Mouse (Mus musculus) stomach, embryonic 14.5 days (tissue): Measurements from ENCODE around the gene Eno4. TPM values are rescaled to one million over a fixed set of nuclear protein-coding genes. Genes with fewer than 3 reads are reported as not detected.

Experiments used
- ATAC-seq: fragments of 200-750 bp; cut with Nextera tagmentation; 2 replicates; pipeline ENCODE4 v1.8.0; 2017; ENCODE audit warnings: low read depth, moderate TSS enrichment; ENCODE audit not compliant: insufficient number of reproducible peaks, insufficient read depth, low FRiP score
- H3K27ac ChIP-seq: fragments of 300-500 bp; sonication (generic); 2 replicates; pipeline ENCODE4 v1.5.1; 2014; ENCODE audit warnings: mild to moderate bottlenecking, low read length, moderate library complexity, mixed read lengths
- H3K27me3 ChIP-seq: fragments of 300-500 bp; sonication (generic); 2 replicates; pipeline ENCODE4 v1.6.1; 2014; ENCODE audit warnings: low read length, control low read depth, mixed read lengths; ENCODE audit not compliant: control insufficient read depth, insufficient read depth
- H3K36me3 ChIP-seq: fragments of 300-500 bp; sonication (generic); 2 replicates; pipeline ENCODE4 v1.6.1; 2014; ENCODE audit warnings: mild to moderate bottlenecking, control low read depth, low read length, moderate library complexity, mixed read lengths; ENCODE audit not compliant: control insufficient read depth, insufficient read depth
- H3K4me1 ChIP-seq: fragments of 300-500 bp; sonication (generic); 2 replicates; pipeline ENCODE4 v1.6.1; 2014; ENCODE audit warnings: low read length, control low read depth, mixed read lengths; ENCODE audit not compliant: control insufficient read depth, insufficient read depth
- H3K4me2 ChIP-seq: fragments of 300-500 bp; sonication (generic); replicated peaks from 2 replicates; pipeline ENCODE4 v1.6.1; 2014; ENCODE audit warnings: low read depth, low read length, control low read depth
- H3K4me3 ChIP-seq: fragments of 300-500 bp; sonication (generic); 2 replicates; pipeline ENCODE4 v1.5.1; 2014; ENCODE audit warnings: low read depth, low read length, control low read depth
- H3K9ac ChIP-seq: fragments of 300-500 bp; sonication (generic); replicated peaks from 2 replicates; pipeline ENCODE4 v1.6.1; 2014; ENCODE audit warnings: low read depth, mild to moderate bottlenecking, control low read depth, low read length, moderate library complexity, mixed read lengths
- H3K9me3 ChIP-seq: fragments of 300-500 bp; sonication (generic); 2 replicates; pipeline ENCODE4 v1.6.1; 2016; ENCODE audit warnings: low read depth, low read length, control low read depth; ENCODE audit not compliant: control insufficient read depth
- WGBS: fragments of 180-500 bp; shearing (Covaris S2); extraction: QIAGEN DNeasy Blood & Tissue Kit; methylation state at CpG from one replicate; pipeline ENCODE4 v1.1.7; 2014; 5-methylcytosine and 5-hydroxymethylcytosine counted together
- polyA plus RNA-seq: library from polyadenylated mRNA; unstranded; fragments of >200 nt; fragmentation: Nextera tagmentation; extraction: Ambion mirVana; gene quantifications from 2 replicates; pipeline ENCODE4 v1.2.1, GENCODE M21; 2014

Eno4 gene
- polyA plus RNA-seq, 1 experiment from 2014 or later: 0.32 TPM

DNA sequence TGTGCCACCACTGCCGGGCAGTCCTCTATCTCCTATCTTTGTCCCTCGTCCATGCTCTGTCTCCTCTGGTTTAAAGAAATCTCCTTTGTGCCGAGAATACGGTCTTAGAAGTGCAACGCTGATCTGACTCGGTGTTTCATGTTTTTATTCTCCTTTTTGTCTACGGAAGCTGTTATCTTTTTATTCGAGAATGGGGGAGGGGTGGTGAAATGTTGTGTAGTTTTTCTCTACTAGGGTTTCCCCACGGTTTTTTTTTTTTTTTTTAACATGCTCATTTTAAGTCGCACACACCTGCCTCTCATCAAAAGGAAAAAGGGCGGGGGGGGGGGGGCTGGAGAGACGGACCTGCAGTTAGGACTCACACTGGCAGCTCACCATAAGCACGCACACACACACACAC lies 9.0 kb downstream of the Eno4 start:
- no peak for ATAC-seq
- Histone ChIP-seq H3K27me3 (no peaks in the 10 kb centered on the region; the same call in 1 of the 2 replicates), H3K9ac (no peak overlapping the region), H3K4me2 (no peak overlapping the region), H3K36me3 (no peaks in the 10 kb centered on the region), H3K27ac (no peak overlapping the region), H3K4me3 (no peak overlapping the region), H3K9me3 (no peaks in the 10 kb centered on the region), H3K4me1 (no peaks in the 10 kb centered on the region)
- WGBS: 64% methylated on average over 12 of the region's 13 CpGs

DNA sequence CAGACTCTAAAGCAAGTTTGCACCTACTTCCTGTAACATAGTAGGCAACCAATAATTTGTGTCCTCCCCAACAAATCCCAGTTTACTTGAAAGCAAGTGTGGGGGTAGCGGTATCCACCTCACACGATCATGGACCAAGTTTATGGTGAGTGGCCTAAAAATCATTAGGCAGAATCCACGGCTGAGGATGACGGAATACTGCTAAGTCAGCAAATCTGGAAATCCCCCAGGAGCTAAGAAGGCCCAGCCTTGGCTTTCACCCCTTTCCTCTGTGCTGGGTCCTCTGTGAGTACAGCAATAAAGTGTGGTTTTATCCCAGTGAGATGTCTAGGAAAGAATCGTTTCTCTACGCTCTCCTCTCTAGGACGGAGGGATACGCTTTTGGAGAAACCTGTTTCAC lies 11.6 kb downstream of the Eno4 start:
- 89% methylated on average over 8 of the region's 8 CpGs for WGBS
- Histone ChIP-seq H3K27me3 (no peaks in the 10 kb centered on the region; the same call in 1 of the 2 replicates), H3K4me3 (no peak overlapping the region), H3K36me3 (no peaks in the 10 kb centered on the region), H3K27ac (no peak overlapping the region), H3K9ac (no peak overlapping the region), H3K4me1 (no peaks in the 10 kb centered on the region), H3K9me3 (no peaks in the 10 kb centered on the region), H3K4me2 (no peak overlapping the region)
- no peak for ATAC-seq

DNA sequence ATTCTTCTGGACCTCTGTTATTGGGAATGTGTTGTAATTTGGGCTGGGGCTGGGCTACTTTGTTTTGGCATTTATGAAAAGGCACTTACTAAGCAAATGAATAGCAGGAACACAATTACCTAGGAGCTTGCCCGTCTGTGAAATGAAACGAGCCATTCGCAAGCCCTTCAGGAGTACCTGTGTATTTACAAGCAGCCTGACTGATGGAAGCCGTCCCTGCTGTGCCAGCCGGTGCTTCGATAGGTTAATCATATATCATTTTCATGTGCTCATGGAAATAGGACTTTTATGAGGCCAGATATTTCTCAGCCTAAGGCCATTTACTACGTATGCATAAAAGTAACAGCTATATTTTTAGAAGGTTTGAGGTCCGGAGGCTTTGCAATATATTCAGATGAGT lies 19.8 kb downstream of the Eno4 start:
- ATAC-seq: no peak
- no peaks in the 10 kb centered on the region for H3K4me1 ChIP-seq
- H3K27me3 ChIP-seq: no peaks in the 10 kb centered on the region
- no peaks in the 10 kb centered on the region for H3K9me3 ChIP-seq
- H3K36me3 ChIP-seq: no peaks in the 10 kb centered on the region
- no peak overlapping the region for H3K9ac ChIP-seq
- H3K27ac ChIP-seq: no peak overlapping the region
- WGBS: 66% methylated on average over 8 of the region's 8 CpGs
- no peak overlapping the region for H3K4me2 ChIP-seq
- no peak overlapping the region for H3K4me3 ChIP-seq

DNA sequence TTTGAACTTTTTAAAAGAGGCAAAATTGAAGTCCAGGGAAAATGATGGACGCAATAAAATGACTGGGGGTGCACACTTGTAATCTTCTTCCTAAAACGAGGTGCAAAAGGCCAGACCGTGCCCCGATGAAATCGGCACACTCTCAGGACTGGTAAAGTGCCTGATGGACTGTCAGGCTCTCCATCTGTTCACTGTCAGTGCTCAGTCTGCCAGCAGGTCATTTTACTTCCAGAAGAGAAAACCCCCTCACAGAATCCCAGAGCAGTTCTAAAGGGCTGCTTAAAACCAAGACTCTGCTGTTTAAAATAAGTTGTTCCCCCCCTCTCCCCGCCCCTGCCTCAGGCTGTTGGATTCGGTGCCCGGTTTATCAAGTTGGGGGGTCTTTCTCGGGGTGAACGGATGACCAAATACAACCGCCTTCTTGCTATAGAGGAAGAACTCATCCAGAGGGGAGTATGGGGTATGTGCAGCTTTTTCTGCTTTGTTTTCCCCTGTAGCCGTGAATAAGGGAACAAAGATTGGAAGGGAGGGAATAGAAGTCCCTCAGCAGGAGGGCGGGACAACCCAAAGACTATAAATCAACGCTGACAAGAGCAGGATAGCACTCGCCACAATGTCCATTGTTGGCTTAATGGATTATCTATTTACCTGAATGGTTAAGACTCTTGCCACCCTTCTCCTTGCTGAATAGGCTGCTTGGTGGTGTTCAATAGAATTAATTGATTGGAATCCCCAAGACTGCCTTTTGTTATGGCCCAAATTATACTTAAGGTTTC lies 25.7 kb downstream of the Eno4 start:
- H3K27me3 ChIP-seq: no peaks in the 10 kb centered on the region
- ATAC-seq: no peak
- H3K4me2 ChIP-seq: peak overlapping the region; percentile 16
- no peaks in the 10 kb centered on the region for H3K36me3 ChIP-seq
- H3K9me3 ChIP-seq: no peaks in the 10 kb centered on the region
- peaks cover 11% of the 10 kb centered on the region; the same call in 1 of the 2 replicates for H3K4me1 ChIP-seq
- H3K4me3 ChIP-seq: no peak overlapping the region
- 17% methylated on average over 15 of the region's 15 CpGs for WGBS
- no peak overlapping the region for H3K9ac ChIP-seq
- H3K27ac ChIP-seq: peak overlapping the region; percentile 10; the same call in 1 of the 2 replicates

DNA sequence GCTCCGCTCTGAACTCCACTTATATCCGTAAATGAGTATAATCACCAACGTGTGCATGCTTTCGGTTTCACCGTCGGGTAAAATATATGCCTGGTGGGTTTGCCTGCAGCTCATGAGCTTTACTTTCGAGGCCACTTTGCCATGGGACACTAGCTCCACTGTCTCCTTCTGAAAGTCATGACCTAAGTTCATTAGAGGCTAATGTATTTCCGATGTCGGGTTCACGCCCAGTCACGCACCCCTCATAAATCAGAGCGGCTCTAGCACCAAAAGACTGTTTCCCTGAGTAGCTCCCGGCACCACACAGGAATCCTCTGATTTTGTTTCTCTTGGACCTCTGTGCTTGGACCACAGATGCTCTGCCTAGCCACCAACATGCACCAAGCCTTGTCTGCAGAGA lies 27.6 kb downstream of the Eno4 start:
- no peak overlapping the region for H3K9ac ChIP-seq
- no peaks in the 10 kb centered on the region for H3K27me3 ChIP-seq
- H3K4me3 ChIP-seq: no peak overlapping the region
- H3K9me3 ChIP-seq: no peaks in the 10 kb centered on the region
- no peak overlapping the region for H3K27ac ChIP-seq
- no peak overlapping the region for H3K4me2 ChIP-seq
- WGBS: 42% methylated on average over 13 of the region's 13 CpGs
- no peaks in the 10 kb centered on the region for H3K36me3 ChIP-seq
- ATAC-seq: no peak
- H3K4me1 ChIP-seq: peaks cover 11% of the 10 kb centered on the region; the same call in 1 of the 2 replicates

DNA sequence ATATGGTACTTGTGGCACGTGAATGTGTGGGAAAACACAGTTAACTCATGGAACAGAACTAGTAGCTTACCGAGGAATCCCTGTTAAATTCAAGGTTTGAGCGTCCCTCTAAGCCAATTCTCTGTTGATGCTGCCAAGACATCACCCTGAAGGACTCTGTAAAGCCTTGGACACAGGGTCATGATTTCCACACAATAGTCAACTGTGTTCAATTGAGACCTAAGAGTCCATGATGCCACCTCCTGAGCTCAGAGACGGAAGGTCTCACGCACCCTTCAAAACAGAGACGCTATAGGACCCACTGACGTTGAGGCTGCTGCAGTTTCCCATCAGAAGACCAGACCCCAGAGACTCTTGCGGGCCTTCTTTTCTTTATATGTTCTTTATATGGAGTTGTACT lies 30.9 kb downstream of the Eno4 start:
- H3K4me2 ChIP-seq: no peak overlapping the region
- no peaks in the 10 kb centered on the region for H3K27me3 ChIP-seq
- H3K9me3 ChIP-seq: no peaks in the 10 kb centered on the region
- H3K9ac ChIP-seq: no peak overlapping the region
- H3K36me3 ChIP-seq: no peaks in the 10 kb centered on the region
- WGBS: 96% methylated on average over 8 of the region's 8 CpGs
- H3K27ac ChIP-seq: no peak overlapping the region
- peaks cover 11% of the 10 kb centered on the region; the same call in 1 of the 2 replicates for H3K4me1 ChIP-seq
- ATAC-seq: no peak
- H3K4me3 ChIP-seq: no peak overlapping the region

DNA sequence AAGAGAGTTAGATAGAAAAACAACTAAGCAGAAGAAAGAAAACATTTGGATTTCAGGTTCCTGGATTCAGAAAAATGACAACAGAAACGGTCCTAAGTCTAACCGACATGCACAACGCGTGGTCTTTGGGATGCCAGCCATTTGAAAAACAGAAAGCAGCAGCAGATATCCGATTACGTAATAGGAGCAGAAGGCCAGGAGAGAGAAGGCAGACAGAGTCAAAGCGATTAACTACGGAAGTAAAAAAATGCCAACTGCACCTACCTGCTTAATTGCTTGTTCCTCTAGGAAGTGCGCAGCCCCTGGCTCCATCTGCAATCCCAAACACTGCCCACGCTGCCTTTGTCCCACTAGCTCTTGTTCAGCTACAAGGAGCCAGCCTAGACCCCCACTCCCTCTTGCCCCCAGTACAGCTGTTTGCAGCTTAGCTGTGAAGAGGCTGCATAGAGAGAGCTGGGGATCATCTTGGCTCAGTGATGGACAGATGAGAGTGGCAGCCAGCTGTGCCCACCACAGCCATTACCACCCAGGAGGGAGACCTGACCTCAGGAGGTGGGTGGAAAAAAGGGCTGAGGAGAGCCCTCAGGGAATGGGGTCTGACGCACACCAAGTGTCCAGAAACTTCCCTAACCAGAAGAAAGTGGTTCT lies 32.1 kb downstream of the Eno4 start:
- WGBS: 75% methylated on average over 11 of the region's 11 CpGs
- no peaks in the 10 kb centered on the region for H3K9me3 ChIP-seq
- peaks cover 12% of the 10 kb centered on the region; the same call in 1 of the 2 replicates for H3K4me1 ChIP-seq
- no peak overlapping the region for H3K9ac ChIP-seq
- no peak overlapping the region for H3K4me3 ChIP-seq
- no peak overlapping the region for H3K27ac ChIP-seq
- no peak overlapping the region for H3K4me2 ChIP-seq
- no peaks in the 10 kb centered on the region for H3K36me3 ChIP-seq
- ATAC-seq: no peak
- no peaks in the 10 kb centered on the region for H3K27me3 ChIP-seq

DNA sequence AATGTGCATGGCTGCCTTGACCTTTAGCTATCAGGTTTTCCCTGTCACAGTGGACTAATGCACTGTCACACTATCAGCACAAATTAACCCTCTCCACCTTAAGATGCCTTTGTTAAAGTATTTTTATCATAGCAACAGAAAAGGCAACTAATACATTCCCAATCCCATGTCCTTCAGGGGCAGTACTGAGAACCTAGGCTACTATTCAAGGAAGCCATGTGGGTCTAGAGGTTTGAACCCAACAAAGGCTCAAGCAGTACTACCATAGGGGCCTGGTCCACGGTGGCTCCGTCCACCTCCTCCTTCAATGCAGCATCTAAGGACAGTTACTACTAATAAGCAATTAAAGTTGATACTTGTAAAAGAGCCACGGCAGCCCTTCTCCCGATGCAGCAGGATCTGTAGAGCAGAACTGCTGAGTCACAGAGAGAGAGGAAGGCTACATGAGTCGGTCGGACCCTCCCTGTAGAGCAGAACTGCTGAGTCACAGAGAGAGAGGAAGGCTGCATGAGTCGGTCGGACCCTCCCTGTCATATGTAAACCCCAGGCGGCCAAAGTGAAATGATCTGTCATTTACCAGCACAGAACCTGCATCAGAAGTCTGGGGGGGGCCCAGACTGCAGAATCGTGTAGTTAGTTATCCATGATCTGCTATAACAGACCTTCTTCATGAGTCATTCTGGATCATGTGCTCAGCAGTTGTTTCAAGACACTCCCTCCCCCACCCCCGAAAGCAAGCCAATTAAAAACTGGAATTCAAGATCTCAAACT lies 35.4 kb downstream of the Eno4 start:
- H3K27me3 ChIP-seq: no peaks in the 10 kb centered on the region
- WGBS: 52% methylated on average over 11 of the region's 11 CpGs
- ATAC-seq: no peak
- no peak overlapping the region for H3K9ac ChIP-seq
- H3K9me3 ChIP-seq: no peaks in the 10 kb centered on the region
- H3K27ac ChIP-seq: no peak overlapping the region
- H3K4me2 ChIP-seq: no peak overlapping the region
- no peaks in the 10 kb centered on the region for H3K36me3 ChIP-seq
- no peak overlapping the region for H3K4me3 ChIP-seq
- H3K4me1 ChIP-seq: 0 out of 2 replicates have a peak, but pooled peaks cover 11% of the 10 kb centered on the region
